Mouse (Mus musculus) midbrain, embryonic 14.5 days (tissue): Measurements from ENCODE around the gene Trim13. TPM values are rescaled to one million over a fixed set of nuclear protein-coding genes. Genes with fewer than 3 reads are reported as not detected.
A peak's percentile ranks its signal among the peaks of the same experiment; 100 is the strongest.

Experiments used
- ATAC-seq: fragments of 200-750 bp; cut with Nextera tagmentation; 2 replicates; pipeline ENCODE4 v1.8.0; 2017; ENCODE audit warnings: moderate number of reproducible peaks, moderate library complexity; ENCODE audit not compliant: low FRiP score, low TSS enrichment
- DNase-seq: peaks from one replicate; pipeline ENCODE4 v3.0.0-alpha.2; 2015
- H3K27ac ChIP-seq: fragments of 300-500 bp; sonication (generic); replicated peaks from 2 replicates; pipeline ENCODE4 v1.5.1; 2014; ENCODE audit warnings: mild to moderate bottlenecking, low read depth, low read length, moderate library complexity
- H3K27me3 ChIP-seq: fragments of 300-500 bp; sonication (generic); 2 replicates; pipeline ENCODE4 v1.6.1; 2014; ENCODE audit warnings: low read length, control low read depth, mixed read lengths; ENCODE audit not compliant: control insufficient read depth, insufficient read depth
- H3K36me3 ChIP-seq: fragments of 300-500 bp; sonication (generic); 2 replicates; pipeline ENCODE4 v1.6.1; 2014; ENCODE audit warnings: low read length, control low read depth; ENCODE audit not compliant: control insufficient read depth, insufficient read depth
- H3K4me1 ChIP-seq: fragments of 300-500 bp; sonication (generic); 2 replicates; pipeline ENCODE4 v1.6.1; 2014; ENCODE audit warnings: mild to moderate bottlenecking, antibody characterized with exemption, low read length, control low read depth; ENCODE audit not compliant: control insufficient read depth, insufficient read depth
- H3K4me2 ChIP-seq: fragments of 300-500 bp; sonication (generic); 2 replicates; pipeline ENCODE4 v1.6.1; 2014; ENCODE audit warnings: mild to moderate bottlenecking, low read length, moderate library complexity
- H3K4me3 ChIP-seq: fragments of 300-500 bp; sonication (generic); replicated peaks from 2 replicates; pipeline ENCODE4 v1.5.1; 2014; ENCODE audit warnings: low read depth, low read length
- H3K9ac ChIP-seq: fragments of 300-500 bp; sonication (generic); replicated peaks from 2 replicates; pipeline ENCODE4 v1.6.1; 2014; ENCODE audit warnings: mild to moderate bottlenecking, low read length, moderate library complexity
- H3K9me3 ChIP-seq: fragments of 300-500 bp; sonication (generic); 2 replicates; pipeline ENCODE4 v1.6.1; 2016; ENCODE audit warnings: low read length, control low read depth, mixed read lengths; ENCODE audit not compliant: control insufficient read depth
- WGBS: fragments of 180-500 bp; shearing (Covaris S2); extraction: QIAGEN DNeasy Blood & Tissue Kit; methylation state at CpG from one replicate; pipeline ENCODE4 v1.1.7; 2014; 5-methylcytosine and 5-hydroxymethylcytosine counted together
- microRNA counts: library from miRNA; unstranded; fragments of <30 nt; microRNA quantifications from one replicate; lab custom pipeline; 2016
- microRNA-seq: library from miRNA; unstranded; fragments of <30 nt; microRNA quantifications from one replicate; pipeline ENCODE4, GENCODE M21; 2016
- polyA plus RNA-seq: library from polyadenylated mRNA; unstranded; fragments of >200 nt; fragmentation: Nextera tagmentation; extraction: Ambion mirVana; gene quantifications from 2 replicates; pipeline ENCODE4 v1.2.1, GENCODE M21; 2014

The Trim13 gene
- polyA plus RNA-seq, 1 experiment from 2014 or later = 59.9 TPM

DNA sequence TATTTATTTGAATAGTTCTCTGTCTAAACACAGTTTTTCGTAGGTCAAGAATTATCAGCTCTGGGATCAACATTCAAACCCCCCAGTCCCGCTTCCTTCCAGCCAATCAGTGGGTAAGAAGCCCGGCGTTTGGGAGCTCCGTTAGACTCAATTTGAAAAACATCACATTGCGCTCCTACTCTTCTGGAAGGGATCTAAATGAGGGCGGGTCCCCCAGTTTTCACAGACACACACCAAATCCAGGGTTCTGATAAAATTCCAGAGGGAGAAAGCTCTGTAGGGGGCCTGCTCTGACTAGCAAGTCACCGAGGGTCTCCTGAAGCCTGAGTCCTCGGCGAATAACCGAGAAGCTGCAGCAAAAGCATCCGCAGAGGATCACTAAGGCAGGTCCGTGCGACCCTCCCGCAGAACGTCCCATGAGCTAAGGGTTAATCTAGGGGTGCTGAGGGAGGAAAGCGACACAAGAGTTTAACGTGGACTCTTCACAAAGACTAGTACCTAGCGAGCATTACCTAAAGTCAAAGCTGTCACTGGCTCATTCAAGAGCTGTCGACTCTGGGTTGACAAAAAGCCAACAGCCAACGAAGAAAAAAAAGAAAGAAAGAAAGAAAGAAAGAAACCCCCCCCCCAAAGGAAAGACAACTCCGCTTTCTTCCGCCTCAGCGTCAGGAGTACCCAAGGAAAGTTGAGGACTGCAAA lies 49.3 kb downstream of the Trim13 start:
- H3K27me3 ChIP-seq = no peaks in the 10 kb centered on the region
- DNase-seq = peak; percentile 72
- ATAC-seq = no peak
- peak overlapping the region; percentile 90 for H3K4me3 ChIP-seq
- H3K9me3 ChIP-seq = no peaks in the 10 kb centered on the region
- H3K4me2 ChIP-seq = peak overlapping the region; percentile 94
- no peaks in the 10 kb centered on the region for H3K36me3 ChIP-seq
- H3K9ac ChIP-seq = peak overlapping the region; percentile 71
- H3K27ac ChIP-seq = peak overlapping the region; percentile 89
- under 1% methylated on average over 24 of the region's 24 CpGs for WGBS
- no peaks in the 10 kb centered on the region for H3K4me1 ChIP-seq

DNA sequence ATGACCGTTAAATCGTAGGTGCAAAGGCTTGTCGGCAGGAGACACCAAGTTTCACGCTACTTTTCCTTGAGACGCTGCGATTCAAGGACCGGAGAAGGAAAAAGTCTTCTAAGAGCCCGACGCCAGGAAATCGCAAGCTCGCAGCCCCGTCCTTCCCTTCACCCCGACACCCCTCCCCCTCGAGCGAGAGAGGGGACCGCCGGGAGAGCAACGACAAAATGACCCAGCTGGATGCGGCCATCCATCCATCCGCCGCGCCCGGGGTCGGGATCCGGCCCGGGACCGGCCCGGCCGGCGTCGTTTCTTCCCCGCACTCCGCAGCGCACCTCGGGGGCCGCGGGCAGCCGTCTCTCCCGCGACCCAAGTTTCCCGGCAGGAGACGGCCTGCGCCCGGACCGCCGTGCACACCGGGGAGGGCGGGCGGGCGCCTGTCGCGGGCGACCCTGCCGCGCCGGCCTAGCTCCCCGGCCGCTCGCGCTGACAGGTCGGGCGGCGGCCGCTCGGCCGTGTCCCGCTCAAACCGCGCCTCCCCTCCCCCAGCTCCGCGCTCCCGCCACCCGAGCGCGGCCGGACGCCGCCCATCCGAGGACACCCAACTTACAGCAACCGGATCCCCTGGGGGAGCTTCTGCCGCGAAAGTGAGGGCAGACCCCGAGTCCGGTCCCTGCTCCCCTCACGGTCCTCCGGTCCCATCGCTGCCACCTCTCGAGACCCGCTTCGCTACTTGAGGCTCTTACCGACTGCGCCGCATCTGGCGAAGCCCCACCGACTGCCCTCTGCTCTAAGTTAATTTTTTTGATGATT lies 50.0 kb downstream of the Trim13 start:
- H3K4me2 ChIP-seq = peak overlapping the region; percentile 94
- peak overlapping the region; percentile 71 for H3K9ac ChIP-seq
- no peaks in the 10 kb centered on the region for H3K4me1 ChIP-seq
- WGBS = under 1% methylated on average over 95 of the region's 95 CpGs
- H3K9me3 ChIP-seq = no peaks in the 10 kb centered on the region
- DNase-seq (peak; percentile 66), ATAC-seq (peak; percentile 75)
- no peaks in the 10 kb centered on the region for H3K36me3 ChIP-seq
- no peaks in the 10 kb centered on the region for H3K27me3 ChIP-seq
- H3K27ac ChIP-seq = peak overlapping the region; percentile 89
- peak overlapping the region; percentile 90 for H3K4me3 ChIP-seq

DNA sequence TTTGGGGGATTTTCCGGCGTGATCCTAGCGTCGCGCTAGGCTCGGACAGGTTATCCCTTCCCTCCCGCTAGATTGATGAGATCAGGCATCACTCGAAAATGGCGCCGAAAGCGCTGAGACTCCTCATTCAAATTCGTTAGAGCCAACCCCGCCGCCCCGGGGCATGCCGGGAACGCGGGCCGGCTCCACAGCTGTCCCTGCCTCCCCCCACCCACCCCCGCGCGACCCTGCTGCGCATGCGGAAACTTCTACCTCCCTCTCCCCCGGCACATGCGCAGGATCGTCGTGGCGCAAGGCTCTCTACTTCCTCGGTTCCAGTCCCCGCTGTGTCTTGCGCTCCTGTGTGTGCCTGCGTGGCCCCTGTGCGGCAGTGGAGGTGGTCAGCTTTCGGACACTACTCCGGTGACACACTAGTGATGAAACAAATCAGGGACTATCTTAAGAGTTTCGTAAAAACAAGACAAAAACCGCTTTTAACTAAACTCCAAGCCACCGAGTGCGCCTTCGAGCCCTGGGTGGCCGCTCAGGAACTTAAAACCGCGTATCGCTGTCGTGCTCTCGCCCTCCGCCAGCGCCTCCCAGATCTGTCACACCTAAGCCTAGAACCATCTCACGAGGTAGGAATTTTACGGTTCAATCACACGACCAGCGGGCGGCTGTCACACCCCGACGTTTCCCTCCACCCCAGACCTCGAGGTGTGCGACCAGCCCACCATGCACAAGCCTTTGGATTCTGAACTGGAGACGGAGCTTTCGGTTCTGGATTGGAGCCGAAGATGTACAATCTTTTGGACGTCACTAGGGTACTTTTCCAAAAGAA lies 50.8 kb downstream of the Trim13 start:
- peak overlapping the region; percentile 94 for H3K4me2 ChIP-seq
- H3K9ac ChIP-seq = peak overlapping the region; percentile 71
- peak; percentile 92 for ATAC-seq
- DNase-seq = peak; percentile 100
- H3K4me1 ChIP-seq = no peaks in the 10 kb centered on the region
- no peaks in the 10 kb centered on the region for H3K36me3 ChIP-seq
- 2% methylated on average over 62 of the region's 62 CpGs for WGBS
- H3K27me3 ChIP-seq = no peaks in the 10 kb centered on the region
- H3K4me3 ChIP-seq = peak overlapping the region; percentile 90
- peak overlapping the region; percentile 89 for H3K27ac ChIP-seq
- H3K9me3 ChIP-seq = no peaks in the 10 kb centered on the region

DNA sequence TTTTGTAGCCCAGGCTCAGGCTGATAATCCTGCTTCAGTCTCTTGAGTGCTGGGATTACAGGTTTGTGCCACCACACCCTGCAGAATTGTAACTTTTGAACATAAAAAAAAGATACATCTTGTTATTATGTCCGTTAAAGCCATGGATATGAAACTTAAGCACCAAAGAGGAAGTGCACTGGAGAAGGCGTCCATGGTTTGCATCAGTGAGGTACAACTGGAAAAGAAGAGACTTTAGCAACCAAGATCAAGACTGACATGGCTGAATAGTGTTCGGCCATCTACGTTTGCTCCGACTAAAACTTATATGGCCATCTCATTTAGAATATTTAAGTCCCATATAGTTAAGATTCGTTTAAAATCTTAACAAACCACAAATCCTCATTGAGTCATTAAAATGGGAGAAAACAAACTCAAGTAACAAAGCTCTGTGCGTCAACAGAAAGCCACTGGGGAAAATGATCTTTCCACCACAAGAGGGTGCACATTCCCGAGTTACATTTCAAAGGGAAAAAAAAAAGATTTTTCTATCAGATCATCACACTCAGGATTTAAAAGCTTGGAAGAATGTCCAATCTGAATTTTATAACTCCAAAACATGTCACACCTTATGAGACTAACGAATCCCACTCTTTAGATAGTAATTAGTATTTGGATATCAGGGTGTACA lies 52.4 kb downstream of the Trim13 start:
- Histone ChIP-seq H3K4me2 (no peak overlapping the region), H3K4me1 (no peaks in the 10 kb centered on the region), H3K27ac (no peak overlapping the region), H3K9me3 (no peaks in the 10 kb centered on the region), H3K4me3 (no peak overlapping the region), H3K9ac (no peak overlapping the region), H3K27me3 (no peaks in the 10 kb centered on the region), H3K36me3 (no peaks in the 10 kb centered on the region)
- no peak for ATAC-seq
- peak; percentile 79 for DNase-seq
- 43% methylated on average over 9 of the region's 9 CpGs for WGBS

MicroRNAs encoded within 50 kb of the gene (microRNA counts, 519-probe panel; counts per million panel counts)
- microRNA mmu-miR-15a (lab: Ali Mortazavi, UCI) (6,879 counts per million, percentile 87 among the panel's probes with 10 or more counts), microRNA mmu-miR-16 (lab: Ali Mortazavi, UCI) (8,108 counts per million, percentile 97 among the panel's probes with 10 or more counts)

Small RNA genes within 50 kb of the gene (microRNA-seq; reads per million reads assigned to microRNA genes)
- gene Mir15a (6,008 reads per million, percentile 93 among the genes with 10 or more reads in this experiment), gene Mir16-1 (3,249 reads per million, percentile 88 among the genes with 10 or more reads in this experiment)

Other genes with a start within 250 kb of the Trim13 start
- 7.6 and 8.8 TPM in 2 replicates for gene Ebpl, start 237.8 kb upstream of the Trim13 start, polyA plus RNA-seq
- gene Kpna3, start 158.4 kb upstream of the Trim13 start, polyA plus RNA-seq = 63.0 and 97.9 TPM in 2 replicates
- gene Spryd7, start 41.4 kb upstream of the Trim13 start, polyA plus RNA-seq = 51.3 and 54.8 TPM in 2 replicates
- gene Kcnrg, start 9.2 kb downstream of the Trim13 start, polyA plus RNA-seq = 2.9 and 4.3 TPM in 2 replicates